Mouse (Mus musculus) liver, adult 2 months (tissue): Measurements from ENCODE around the gene Anks3. TPM values are rescaled to one million over a fixed set of nuclear protein-coding genes. Genes with fewer than 3 reads are reported as not detected.

ENCODE experiments used
- DNase-seq: peaks from one replicate; pipeline ENCODE4 v3.0.0-alpha.2; 2011; ENCODE audit warnings: low read depth, low spot score; ENCODE audit errors: extremely low read depth
- H3K27ac ChIP-seq: fragments of 200-500 bp; replicated peaks from 2 replicates; pipeline ENCODE4 v1.5.1; 2012; ENCODE audit warnings: low read depth, mild to moderate bottlenecking, control low read depth, inconsistent platforms, low read length; ENCODE audit not compliant: insufficient read depth
- H3K27me3 ChIP-seq: fragments of 200-500 bp; 2 replicates; pipeline ENCODE4 v1.6.1; 2012; ENCODE audit warnings: mild to moderate bottlenecking, moderate library complexity, low read length, inconsistent platforms; ENCODE audit not compliant: control insufficient read depth, insufficient read depth
- H3K36me3 ChIP-seq: fragments of 200-500 bp; 2 replicates; pipeline ENCODE4 v1.6.1; 2012; ENCODE audit warnings: low read length, inconsistent platforms; ENCODE audit not compliant: control insufficient read depth, insufficient read depth
- H3K4me1 ChIP-seq: fragments of 200-500 bp; 2 replicates; pipeline ENCODE4 v1.6.1; 2011; ENCODE audit warnings: low read length; ENCODE audit not compliant: control insufficient read depth, insufficient read depth
- H3K4me3 ChIP-seq: fragments of 200-500 bp; 2 replicates; pipeline ENCODE4 v1.5.1; 2011; ENCODE audit warnings: low read depth, mild to moderate bottlenecking, control low read depth, low read length, moderate library complexity; ENCODE audit not compliant: insufficient read depth
- H3K79me2 ChIP-seq: fragments of 200-500 bp; 2 replicates; pipeline ENCODE4 v1.6.1; 2012; ENCODE audit warnings: inconsistent platforms, mild to moderate bottlenecking, low read length, moderate library complexity; ENCODE audit not compliant: control insufficient read depth, insufficient read depth
- H3K9ac ChIP-seq: fragments of 200-500 bp; 2 replicates; pipeline ENCODE4 v1.6.1; 2012; ENCODE audit warnings: low read depth, mild to moderate bottlenecking, control low read depth, inconsistent platforms, low read length
- CTCF ChIP-seq: fragments of 200-500 bp; IDR thresholded peaks from 2 replicates; pipeline ENCODE4 v1.5.1; 2011; ENCODE audit warnings: low read depth, low read length, control low read depth
- POLR2A ChIP-seq: fragments of 200-500 bp; IDR thresholded peaks from 2 replicates; pipeline ENCODE4 v1.6.1; 2011; ENCODE audit warnings: low read length, control low read depth; ENCODE audit not compliant: insufficient read depth; ENCODE audit errors: extremely low read depth
- WGBS: fragments of 180-500 bp; shearing (Covaris S2); methylation state at CpG from one replicate; pipeline ENCODE4 v1.1.7; 2018; 5-methylcytosine and 5-hydroxymethylcytosine counted together
- polyA plus RNA-seq: library from polyadenylated mRNA; depleted of rRNA; stranded (reverse); fragments of >200 nt; gene quantifications from 2 replicates; pipeline ENCODE4 v1.2.3, GENCODE M21; 2012
- total RNA-seq: library from RNA; depleted of rRNA; stranded (reverse); fragments of >200 nt; gene quantifications from 2 replicates; pipeline ENCODE4 v1.2.3, GENCODE M21; 2014

The Anks3 gene
- total and polyA plus RNA-seq, 2 experiments = 11.3 to 22.3 TPM

DNA sequence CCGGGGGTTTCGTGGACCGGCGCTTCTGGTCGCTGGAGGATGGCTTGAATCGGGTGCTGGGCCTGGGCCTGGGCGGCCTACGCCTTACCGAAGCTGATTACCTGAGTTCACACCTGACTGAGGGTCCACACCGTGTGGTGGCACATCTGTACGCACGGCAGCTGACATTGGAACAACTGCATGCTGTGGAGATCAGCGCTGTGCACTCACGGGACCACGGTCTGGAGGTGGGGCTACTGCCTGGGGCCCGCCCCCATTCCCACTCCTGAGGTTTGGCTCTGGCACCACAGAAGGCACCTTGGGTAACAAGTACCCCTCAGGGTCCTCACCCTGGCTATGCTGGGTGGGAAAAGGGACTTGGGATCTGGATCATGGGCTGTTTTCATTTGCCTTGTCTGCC lies 24.6 kb downstream of the Anks3 start:
- no peaks in the 10 kb centered on the region for H3K27me3 ChIP-seq
- TF ChIP-seq CTCF (no peak), POLR2A (no peak)
- peak overlapping the region; percentile 49 for H3K27ac ChIP-seq
- no peaks in the 10 kb centered on the region for H3K79me2 ChIP-seq
- peaks cover 4% of the 10 kb centered on the region; the same call in 1 of the 2 replicates for H3K4me1 ChIP-seq
- peaks cover 7% of the 10 kb centered on the region; the same call in 1 of the 2 replicates for H3K36me3 ChIP-seq
- H3K9ac ChIP-seq = peak overlapping the region; percentile 81
- WGBS = 1% methylated on average over 16 of the region's 16 CpGs
- peak; percentile 36 for DNase-seq
- peak overlapping the region; percentile 79 for H3K4me3 ChIP-seq

DNA sequence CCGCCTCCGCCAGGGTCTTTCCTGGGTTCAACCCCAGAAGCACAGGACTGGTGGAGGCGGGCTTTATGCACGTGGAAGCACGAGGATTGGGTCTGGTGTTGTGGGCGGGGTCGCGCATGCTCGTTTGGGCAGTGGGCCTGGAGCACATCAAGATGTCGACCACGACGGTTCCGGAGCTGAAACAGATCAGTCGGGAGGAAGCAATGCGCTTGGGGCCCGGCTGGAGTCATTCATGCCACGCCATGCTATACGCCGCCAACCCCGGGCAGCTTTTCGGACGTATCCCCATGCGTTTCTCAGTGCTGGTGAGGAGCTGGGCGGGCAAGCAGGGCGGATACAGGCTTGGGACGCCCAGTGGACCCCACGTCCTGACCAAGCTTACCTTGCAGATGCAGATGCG lies 25.0 kb downstream of the Anks3 start:
- peak overlapping the region; percentile 49 for H3K27ac ChIP-seq
- no peak for TF ChIP-seq CTCF
- TF ChIP-seq POLR2A = peak; percentile 84
- no peaks in the 10 kb centered on the region for H3K27me3 ChIP-seq
- DNase-seq = peak; percentile 77
- peak overlapping the region; percentile 79 for H3K4me3 ChIP-seq
- under 1% methylated on average over 28 of the region's 28 CpGs for WGBS
- H3K36me3 ChIP-seq = peaks cover 11% of the 10 kb centered on the region; the same call in 1 of the 2 replicates
- peaks cover 4% of the 10 kb centered on the region; the same call in 1 of the 2 replicates for H3K4me1 ChIP-seq
- peak overlapping the region; percentile 81 for H3K9ac ChIP-seq
- H3K79me2 ChIP-seq = no peaks in the 10 kb centered on the region

DNA sequence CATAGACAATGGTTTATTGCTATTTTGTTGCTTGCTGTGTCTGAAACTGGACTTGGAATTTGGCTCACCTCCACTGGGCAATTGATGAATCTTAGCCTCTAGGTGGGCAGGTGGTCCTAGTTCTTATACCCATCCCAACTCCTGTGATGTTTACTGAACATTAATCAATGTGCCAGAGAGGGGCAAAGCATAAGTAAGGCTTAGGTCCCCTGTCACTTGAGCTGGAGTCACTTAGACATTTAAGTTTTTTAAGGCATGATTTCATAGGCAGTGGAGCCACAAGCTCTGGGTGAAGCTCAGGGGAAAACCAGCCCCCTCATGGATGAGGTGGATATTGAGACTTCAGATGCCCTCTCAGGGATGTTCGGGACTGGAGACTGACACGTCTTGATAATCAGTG lies 25.5 kb downstream of the Anks3 start, which contains the start of gene Nudt16l1:
Nudt16l1 (plus strand) TSS at position 301 of the 400 bp plus-strand sequence.
- Histone ChIP-seq H3K79me2 (no peaks in the 10 kb centered on the region), H3K27ac (peak within 1 kb of the TSS; percentile 49), H3K4me1 (peaks cover 5% of the 10 kb centered on the region), H3K36me3 (peaks cover 11% of the 10 kb centered on the region; the same call in 1 of the 2 replicates), H3K4me3 (peak within 1 kb of the TSS; percentile 79), H3K27me3 (no peaks in the 10 kb centered on the region), H3K9ac (peak within 1 kb of the TSS; percentile 81)
- WGBS = 4% methylated on average over 2 of the region's 2 CpGs
- TF ChIP-seq CTCF (no peak), POLR2A (no peak)
- DNase-seq = no peak

DNA sequence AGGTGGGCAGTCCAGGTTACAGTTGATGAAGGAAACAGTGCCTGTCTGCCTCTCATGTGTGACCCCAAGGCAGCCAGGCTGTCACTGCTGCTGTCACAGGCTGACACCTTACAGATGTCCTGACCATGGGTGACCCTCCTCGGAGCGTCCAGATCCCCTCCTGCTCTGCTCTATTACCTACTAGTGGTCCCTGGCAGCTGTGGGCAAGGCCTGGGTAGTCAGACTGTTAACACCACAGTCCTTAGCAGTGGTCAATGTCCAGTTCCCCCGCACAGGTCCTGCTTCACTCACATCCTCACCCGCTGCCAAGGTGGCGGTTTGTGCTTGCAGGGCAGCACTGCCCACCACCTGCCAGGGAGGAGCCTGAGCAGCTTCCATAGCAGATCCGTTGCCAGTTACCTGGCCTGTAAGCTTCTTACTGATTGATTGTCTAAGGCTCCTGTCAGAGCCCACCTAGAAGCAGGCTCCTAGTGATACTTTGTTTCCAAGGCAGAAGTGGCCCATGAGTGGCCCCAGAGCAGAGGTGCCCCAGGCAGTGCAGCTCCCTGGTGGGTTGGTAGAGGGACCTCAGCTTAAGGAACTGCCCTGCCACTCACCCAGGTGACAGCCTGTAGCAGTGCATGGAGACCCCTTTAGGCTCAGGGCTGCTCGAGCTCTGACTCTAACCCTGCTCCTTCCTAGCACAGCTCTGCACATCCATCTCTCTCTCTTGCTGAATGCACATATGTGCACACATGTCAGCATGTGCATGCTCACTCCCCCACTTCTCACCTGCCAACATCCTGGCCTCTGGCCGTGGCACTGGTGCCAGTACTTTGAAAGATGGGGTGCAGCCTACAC lies 26.4 kb downstream of the Anks3 start:
- H3K4me3 ChIP-seq = no peak overlapping the region
- no peaks in the 10 kb centered on the region for H3K27me3 ChIP-seq
- peaks cover 14% of the 10 kb centered on the region for H3K4me1 ChIP-seq
- no peaks in the 10 kb centered on the region for H3K79me2 ChIP-seq
- H3K9ac ChIP-seq = no peak overlapping the region
- H3K36me3 ChIP-seq = peaks cover 11% of the 10 kb centered on the region; the same call in 1 of the 2 replicates
- DNase-seq = no peak
- WGBS = 86% methylated on average over 8 of the region's 8 CpGs
- TF ChIP-seq CTCF (no peak), POLR2A (no peak)
- no peak overlapping the region for H3K27ac ChIP-seq

- Histone ChIP-seq H3K4me1 (peaks cover 21% of the 10 kb centered on the region), H3K4me3 (no peak overlapping the region), H3K27me3 (no peaks in the 10 kb centered on the region), H3K79me2 (no peaks in the 10 kb centered on the region), H3K27ac (no peak overlapping the region), H3K36me3 (peaks cover 10% of the 10 kb centered on the region; the same call in 1 of the 2 replicates), H3K9ac (no peak overlapping the region)
- 83% methylated on average over 10 of the region's 10 CpGs for WGBS
- DNase-seq = no peak
- TF ChIP-seq CTCF = no peak
Measured at GRCm38 (mm10) chr16:4935931-4936703, 27.9 kb downstream of the Anks3 start.
